Mouse (Mus musculus): ENCODE results near the gene Asnsd1. TPM values are rescaled to one million over a fixed set of nuclear protein-coding genes. Genes with fewer than 3 reads are reported as not detected.
"Not testable (repeated sequence)": the region's sequence is repeated elsewhere in the genome, so short reads cannot be mapped to it uniquely, and the experiment has no call there.

Asnsd1 gene
- polyA plus RNA-seq, 1 experiment = not detected

DNA sequence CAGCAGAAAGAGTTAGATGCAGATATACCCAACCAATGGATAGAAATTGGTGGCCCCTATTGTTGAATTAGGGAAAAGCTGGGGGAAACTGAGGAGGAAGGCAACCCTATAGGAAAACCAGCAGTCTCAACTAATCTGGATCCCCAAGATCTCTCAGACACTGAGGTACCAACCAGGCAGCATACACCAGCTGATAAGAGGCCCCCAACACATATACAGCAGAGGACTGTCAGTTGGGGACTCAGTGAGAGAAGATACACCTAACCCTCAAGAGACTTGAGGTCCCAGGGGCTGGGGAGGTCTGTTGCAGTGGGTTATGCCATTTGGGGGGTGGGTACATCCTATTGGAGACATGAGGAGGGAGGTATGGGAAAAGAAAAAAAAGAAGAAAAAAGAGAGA is 17.1 kb downstream of the Asnsd1 start:
- TF ChIP-seq CTCF (IDR thresholded peaks at IDR 0.05; ENCODE audit: insufficient read depth, low read depth, low read length) (no peak), POLR2A (IDR thresholded peaks at IDR 0.05; ENCODE audit: insufficient read depth, low read depth, low read length) (no peak)
- no peaks in the 10 kb centered on the region for H3K4me1 ChIP-seq (ENCODE audit: control insufficient read depth, insufficient read depth, low read length)
- H3K27ac ChIP-seq (ENCODE audit: insufficient read depth, low read depth, low read length) = no peak overlapping the region
- H3K4me3 ChIP-seq (ENCODE audit: insufficient read depth, low read depth, low read length) = no peak overlapping the region

GRCm38 (mm10) chr1:53333527-53333926 is 19.0 kb downstream of the Asnsd1 start:
- not testable (repeated sequence) for H3K27ac ChIP-seq (ENCODE audit: insufficient read depth, low read depth, low read length); H3K4me1 ChIP-seq (ENCODE audit: control insufficient read depth, insufficient read depth, low read length); H3K4me3 ChIP-seq (ENCODE audit: insufficient read depth, low read depth, low read length)
- WGBS = 91% methylated on average over 5 of the region's 5 CpGs

DNA sequence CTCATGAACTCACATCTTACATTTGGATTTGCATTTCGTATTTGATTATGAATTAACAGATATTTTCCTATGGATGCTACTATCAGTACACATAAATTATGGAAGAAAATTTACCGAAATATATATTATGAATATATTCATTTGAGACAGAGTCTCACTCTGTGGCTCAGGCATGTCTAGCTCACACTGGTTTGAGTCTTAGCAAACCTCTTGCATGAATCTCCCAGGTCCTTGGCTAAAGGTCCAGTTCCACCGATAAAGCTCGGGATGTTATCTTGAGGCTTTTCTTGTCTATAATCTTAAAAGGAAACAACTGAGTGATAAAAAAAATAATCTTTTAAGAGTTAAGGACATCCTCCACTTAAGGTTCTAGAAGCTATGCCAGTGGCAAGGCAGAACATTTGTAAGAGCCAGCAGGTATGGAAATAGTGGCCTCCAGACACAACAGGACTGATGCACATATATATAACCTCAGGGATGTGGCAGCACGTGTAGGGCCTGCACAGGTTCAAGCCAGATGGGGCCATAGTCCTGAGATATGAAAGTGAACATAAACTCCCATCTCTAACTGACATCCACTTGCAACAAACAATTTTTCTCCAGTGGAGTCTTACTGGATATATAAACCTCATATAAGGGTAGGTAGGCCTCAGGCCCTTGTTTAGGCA is 27.6 kb downstream of the Asnsd1 start:
- TF ChIP-seq POLR2A (IDR thresholded peaks at IDR 0.05; ENCODE audit: insufficient read depth, low read depth, low read length) = no peak
- no peak for TF ChIP-seq CTCF (IDR thresholded peaks at IDR 0.05; ENCODE audit: insufficient read depth, low read depth, low read length)
- Histone ChIP-seq H3K4me3 (ENCODE audit: insufficient read depth, low read depth, low read length) (no peak overlapping the region), H3K4me1 (ENCODE audit: control insufficient read depth, insufficient read depth, low read length) (no peaks in the 10 kb centered on the region), H3K27ac (ENCODE audit: insufficient read depth, low read depth, low read length) (no peak overlapping the region)
- WGBS = 94% methylated on average over 5 of the region's 5 CpGs

DNA sequence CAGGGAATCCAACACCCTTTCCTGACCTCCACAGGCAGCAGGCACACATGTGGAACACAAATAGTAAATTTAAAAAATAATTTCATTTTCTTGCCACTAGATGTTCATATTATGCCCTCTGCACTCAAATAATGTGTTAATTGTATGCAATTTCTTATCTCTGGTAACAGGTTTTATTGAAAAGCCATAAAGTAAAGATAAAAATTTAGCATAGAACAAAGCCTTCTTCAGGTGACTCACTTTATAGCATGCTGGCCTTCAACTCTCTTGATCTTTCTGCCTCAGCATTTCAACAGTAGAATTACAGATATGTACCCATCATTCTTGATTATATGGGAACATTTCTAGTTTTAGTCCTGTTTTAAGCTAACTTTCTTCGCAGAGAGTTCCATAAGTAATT is 28.3 kb downstream of the Asnsd1 start:
- WGBS = 95% methylated on average over 1 of the region's 1 CpGs
- Histone ChIP-seq H3K4me1 (ENCODE audit: control insufficient read depth, insufficient read depth, low read length) (no peaks in the 10 kb centered on the region), H3K4me3 (ENCODE audit: insufficient read depth, low read depth, low read length) (no peak overlapping the region), H3K27ac (ENCODE audit: insufficient read depth, low read depth, low read length) (no peak overlapping the region)
- TF ChIP-seq POLR2A (IDR thresholded peaks at IDR 0.05; ENCODE audit: insufficient read depth, low read depth, low read length) (no peak), CTCF (IDR thresholded peaks at IDR 0.05; ENCODE audit: insufficient read depth, low read depth, low read length) (no peak)

- no peak for TF ChIP-seq POLR2A (IDR thresholded peaks at IDR 0.05; ENCODE audit: insufficient read depth, low read depth, low read length)
- TF ChIP-seq CTCF (IDR thresholded peaks at IDR 0.05; ENCODE audit: insufficient read depth, low read depth, low read length) = no peak
- H3K4me1 ChIP-seq (ENCODE audit: control insufficient read depth, insufficient read depth, low read length) = no peaks in the 10 kb centered on the region
- no peak overlapping the region for H3K4me3 ChIP-seq (ENCODE audit: insufficient read depth, low read depth, low read length)
- WGBS = 95% methylated on average over 5 of the region's 5 CpGs
- H3K27ac ChIP-seq (ENCODE audit: insufficient read depth, low read depth, low read length) = no peak overlapping the region
Observed at GRCm38 (mm10) chr1:53323254-53323653, 29.3 kb downstream of the Asnsd1 start.

DNA sequence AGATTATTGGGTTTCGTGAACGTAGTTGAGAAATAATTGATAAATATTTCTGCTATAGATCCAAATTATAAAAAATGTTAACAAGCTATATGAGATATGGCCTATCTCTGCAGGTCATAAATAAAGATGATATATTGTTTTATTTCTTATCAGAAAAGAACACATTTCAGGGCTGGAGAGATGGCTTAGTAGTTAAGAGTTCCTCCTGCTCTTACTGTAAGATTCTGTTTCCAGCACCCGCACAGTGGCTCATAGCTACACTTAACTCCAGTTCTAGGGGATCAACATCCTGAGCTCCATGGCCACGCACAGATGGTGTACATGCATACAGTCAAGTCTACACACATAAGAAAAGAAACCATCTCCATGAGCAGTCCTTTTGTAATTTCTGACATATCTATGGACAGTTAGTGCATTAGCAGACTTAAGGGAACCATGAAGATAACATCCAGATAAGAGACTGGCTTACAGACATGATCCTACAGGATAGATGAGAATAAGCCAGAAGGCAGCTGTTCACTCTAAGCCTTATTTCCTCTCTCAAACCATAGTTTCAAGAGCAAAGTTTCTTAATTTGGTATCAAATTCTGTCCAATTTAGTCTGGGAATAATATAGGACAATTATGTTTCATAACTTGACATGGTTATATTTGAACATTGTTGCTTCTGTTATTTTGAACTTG is 30.7 kb downstream of the Asnsd1 start:
- Histone ChIP-seq H3K4me1 (ENCODE audit: control insufficient read depth, insufficient read depth, low read length) (no peaks in the 10 kb centered on the region), H3K4me3 (ENCODE audit: insufficient read depth, low read depth, low read length) (no peak overlapping the region), H3K27ac (ENCODE audit: insufficient read depth, low read depth, low read length) (no peak overlapping the region)
- 96% methylated on average over 4 of the region's 4 CpGs for WGBS
- no peak for TF ChIP-seq CTCF (IDR thresholded peaks at IDR 0.05; ENCODE audit: insufficient read depth, low read depth, low read length)
- TF ChIP-seq POLR2A (IDR thresholded peaks at IDR 0.05; ENCODE audit: insufficient read depth, low read depth, low read length) = no peak

DNA sequence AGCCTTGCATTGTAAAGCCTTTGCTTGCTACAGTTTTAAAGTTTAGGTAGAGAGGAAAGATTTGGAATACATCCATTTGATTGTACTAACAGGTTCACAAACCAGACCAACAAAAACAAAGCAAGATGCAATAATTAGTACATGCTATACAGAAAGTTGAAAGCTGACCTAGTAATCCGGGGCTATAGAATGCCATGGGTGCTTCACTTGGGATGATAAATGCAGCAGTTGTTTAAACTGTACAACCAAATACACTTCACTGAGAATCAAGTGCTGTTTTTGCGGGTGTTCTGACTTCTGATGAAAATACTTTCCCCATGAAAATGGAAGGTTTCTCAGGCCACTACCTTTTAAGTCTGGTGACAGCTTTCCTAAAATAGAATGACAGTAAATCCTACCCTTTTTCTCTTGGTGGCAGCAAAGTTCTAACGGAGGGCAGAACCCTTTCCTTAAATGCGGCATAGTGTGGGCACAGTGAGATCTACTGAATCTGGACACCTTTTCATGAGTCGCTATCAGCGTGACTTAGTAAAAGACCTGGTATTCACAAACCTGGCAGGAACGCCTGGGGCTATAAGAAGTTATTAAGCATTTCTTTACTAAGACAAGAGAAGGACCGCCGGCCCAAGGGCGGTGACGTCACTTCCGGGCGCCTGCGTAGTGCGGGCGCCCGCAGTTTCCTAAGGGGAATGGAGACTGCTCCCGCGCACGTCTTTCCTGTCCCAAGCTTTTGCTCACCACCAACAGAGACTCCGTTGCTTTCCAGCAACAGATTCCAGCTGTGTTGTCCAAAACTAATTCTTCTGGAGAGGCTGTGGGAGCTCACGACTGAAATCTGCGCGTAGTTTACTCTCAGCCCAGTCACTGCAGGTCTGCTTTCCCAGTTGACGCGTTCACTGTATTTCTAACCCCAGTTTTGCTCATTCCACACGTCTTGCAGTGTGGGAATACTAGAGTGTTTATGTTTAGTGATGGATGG is 39.3 kb downstream of the Asnsd1 start, which contains the start of gene Osgepl1:
Gene Osgepl1 (plus strand): TSS at position 636 of the 979 bp plus-strand sequence.
- Histone ChIP-seq H3K27ac (ENCODE audit: insufficient read depth, low read depth, low read length) (peak within 1 kb of the TSS; percentile 90), H3K4me3 (ENCODE audit: insufficient read depth, low read depth, low read length) (peak within 1 kb of the TSS; percentile 79), H3K4me1 (ENCODE audit: control insufficient read depth, insufficient read depth, low read length) (no peaks in the 10 kb centered on the region)
- 1% methylated on average over 27 of the region's 27 CpGs for WGBS
- TF ChIP-seq CTCF (IDR thresholded peaks at IDR 0.05; ENCODE audit: insufficient read depth, low read depth, low read length) (no peak), POLR2A (IDR thresholded peaks at IDR 0.05; ENCODE audit: insufficient read depth, low read depth, low read length) (peak; percentile 93)

DNA sequence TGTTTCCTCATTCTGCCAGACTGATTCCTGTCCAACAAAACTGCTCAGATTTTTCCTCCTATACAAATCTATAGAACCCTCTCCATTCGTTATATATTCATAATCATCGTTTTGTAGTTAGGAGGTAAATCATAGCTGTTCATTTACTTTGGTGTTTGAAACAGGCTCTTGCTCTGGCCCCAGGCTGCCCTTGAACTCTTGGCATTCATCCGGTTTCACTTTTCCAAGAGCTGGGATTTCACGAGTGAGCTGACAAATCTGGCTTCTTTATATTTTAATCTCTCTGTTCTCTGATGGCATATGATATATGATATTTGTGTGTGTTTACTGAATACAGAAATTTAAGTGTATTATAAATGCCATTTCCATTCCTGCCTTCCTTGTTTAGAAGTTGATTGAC is 52.0 kb downstream of the Asnsd1 start:
- WGBS = 87% methylated on average over 4 of the region's 4 CpGs
- no peak overlapping the region for H3K27ac ChIP-seq (ENCODE audit: insufficient read depth, low read depth, low read length)
- H3K4me3 ChIP-seq (ENCODE audit: insufficient read depth, low read depth, low read length) = no peak overlapping the region
- TF ChIP-seq POLR2A (IDR thresholded peaks at IDR 0.05; ENCODE audit: insufficient read depth, low read depth, low read length) (no peak), CTCF (IDR thresholded peaks at IDR 0.05; ENCODE audit: insufficient read depth, low read depth, low read length) (no peak)
- H3K4me1 ChIP-seq (ENCODE audit: control insufficient read depth, insufficient read depth, low read length) = no peaks in the 10 kb centered on the region

Measured in olfactory bulb, adult 2 months (tissue).